Mouse (Mus musculus) heart, postnatal 10 days (tissue): ENCODE measurements around the gene Kcnq1. TPM values are rescaled to one million over a fixed set of nuclear protein-coding genes. Genes with fewer than 3 reads are reported as not detected.
A peak's percentile ranks its signal among the peaks of the same experiment; 100 is the strongest.

ENCODE experiments used
- DNase-seq, 2 experiments: peaks; one replicate each; pipeline ENCODE4 v3.0.0; 2021
- intact Hi-C: fragments of 180-260 bp; cut with DNase I; formaldehyde crosslinking; loops from one replicate; pipeline ENCODE4 v1.15.1; 2025
- total RNA-seq, 2 experiments: library from RNA; stranded (reverse); gene quantifications; 2 replicates each; pipeline ENCODE4 v1.2.3; 2021

The Kcnq1 gene
- total RNA-seq, 2 experiments from 2014 or later: 40.9 to 42.0 TPM

- DNase-seq: peak; percentile 87 to 93
- intact Hi-C loops: loop anchor here (1.0 to 5.0 kb wide), 2 partner anchors 371 to 459 kb away; partner anchors contain the start of gene Tspan32
Observed at GRCm38 (mm10) chr7:143466099-143466677, 360.0 kb downstream of the Kcnq1 start.

GRCm38 (mm10) chr7:143467714-143468113 is 361.6 kb downstream of the Kcnq1 start:
- intact Hi-C loops: loop anchor here (5.0 kb wide), 1 partner anchor 460 kb away; the partner anchor contains the start of gene Tspan32

GRCm38 (mm10) chr7:143469946-143470345 is 363.8 kb downstream of the Kcnq1 start:
- peak; percentile 80 to 89 for DNase-seq
- intact Hi-C loops: loop anchor here (5.0 to 10.0 kb wide), 2 partner anchors 463 to 575 kb away; partner anchors contain the start of gene Tspan32

More at GRCm38 (mm10) chr7:143467714-143468113, 361.6 kb downstream of the Kcnq1 start:
- no peak for DNase-seq

GRCm38 (mm10) chr7:143473347-143474101 is 367.4 kb downstream of the Kcnq1 start, which contains the start of gene Slc22a18:
Gene Slc22a18, plus strand, starts transcription at chr7:143473736.
- intact Hi-C loops: loop anchor here (10.0 kb wide), 1 partner anchor 579 kb away; no protein-coding TSS in a partner anchor
- peak; percentile 39 to 60 for DNase-seq

GRCm38 (mm10) chr7:143474811-143475210 is 368.6 kb downstream of the Kcnq1 start:
- intact Hi-C loops: loop anchor here (10.0 kb wide), 1 partner anchor 580 kb away; no protein-coding TSS in a partner anchor
- no peak for DNase-seq

- intact Hi-C loops: loop anchor here (10.0 kb wide), 1 partner anchor 581 kb away; no protein-coding TSS in a partner anchor
- no peak for DNase-seq
Observed at GRCm38 (mm10) chr7:143475876-143476275, 369.7 kb downstream of the Kcnq1 start.

Other genes with a start within 250 kb of the Kcnq1 start
- gene Th, start 175.2 kb upstream of the Kcnq1 start, total RNA-seq: not detected
- not detected for gene Ascl2, start 137.1 kb upstream of the Kcnq1 start, total RNA-seq
- 1 to 10 TPM in 1 of 2 experiments, under 1 TPM in 1; 0.81 to 1.2 TPM for gene Tspan32, start 101.3 kb upstream of the Kcnq1 start, total RNA-seq
- 100 to 1,000 TPM; 630 to 639 TPM for gene Cd81, start 53.6 kb upstream of the Kcnq1 start, total RNA-seq
- 10 to 100 TPM; 24.9 to 26.3 TPM for gene Tssc4, start 37.1 kb upstream of the Kcnq1 start, total RNA-seq
- gene Trpm5, start 11.7 kb upstream of the Kcnq1 start, total RNA-seq: under 1 TPM; 0.43 to 0.62 TPM